Mouse (Mus musculus) cerebellum, adult 2 months (tissue): ENCODE results near the gene Limk1.

Source experiments
- CTCF ChIP-seq: fragments of 200-500 bp; IDR thresholded peaks from 2 replicates; pipeline ENCODE4 v1.5.1; 2011; ENCODE audit warnings: low read depth, mild to moderate bottlenecking, control low read depth, low read length, moderate library complexity, borderline replicate concordance; ENCODE audit not compliant: insufficient read depth
- POLR2A ChIP-seq: fragments of 200-500 bp; IDR thresholded peaks from 2 replicates; pipeline ENCODE4 v1.6.1; 2011; ENCODE audit warnings: low read length, control low read depth, borderline replicate concordance; ENCODE audit not compliant: insufficient read depth

DNA sequence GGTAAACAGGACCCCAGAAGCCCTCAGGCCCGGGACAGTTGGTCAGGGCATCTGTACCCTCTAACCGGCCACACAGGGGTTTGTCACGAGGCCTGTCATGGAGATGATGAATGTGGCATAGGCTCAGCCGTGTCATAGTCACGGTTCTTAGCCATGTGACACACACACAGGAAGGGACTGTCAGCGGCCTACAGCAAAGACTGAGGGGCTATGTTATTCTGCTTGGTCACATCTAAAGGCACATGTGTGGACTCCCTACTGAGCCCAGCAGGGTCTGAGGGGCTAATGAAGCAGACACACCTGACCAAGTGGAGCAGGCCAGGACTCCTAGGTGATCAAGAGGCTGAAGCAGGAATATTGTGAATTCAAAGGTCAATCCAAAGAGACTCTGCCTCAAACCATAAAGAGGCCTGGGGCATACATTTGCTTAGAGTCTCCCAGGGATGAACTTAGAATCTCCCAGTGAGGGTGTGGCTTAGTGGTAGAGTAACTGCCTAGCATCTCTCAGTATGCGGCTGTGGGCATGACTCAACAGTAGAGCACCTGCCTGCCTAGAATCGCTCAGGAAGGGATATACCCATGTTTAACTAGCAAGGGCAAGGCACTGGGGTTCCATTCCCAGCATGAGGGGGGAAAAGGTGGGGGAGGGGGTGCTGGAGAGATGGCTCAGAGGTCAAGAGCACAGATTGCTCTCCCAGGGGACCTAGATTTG, 76.4 kb downstream of the Limk1 start:
- no peak for TF ChIP-seq POLR2A
- TF ChIP-seq CTCF, result no peak
